In the genomic region with DNA sequence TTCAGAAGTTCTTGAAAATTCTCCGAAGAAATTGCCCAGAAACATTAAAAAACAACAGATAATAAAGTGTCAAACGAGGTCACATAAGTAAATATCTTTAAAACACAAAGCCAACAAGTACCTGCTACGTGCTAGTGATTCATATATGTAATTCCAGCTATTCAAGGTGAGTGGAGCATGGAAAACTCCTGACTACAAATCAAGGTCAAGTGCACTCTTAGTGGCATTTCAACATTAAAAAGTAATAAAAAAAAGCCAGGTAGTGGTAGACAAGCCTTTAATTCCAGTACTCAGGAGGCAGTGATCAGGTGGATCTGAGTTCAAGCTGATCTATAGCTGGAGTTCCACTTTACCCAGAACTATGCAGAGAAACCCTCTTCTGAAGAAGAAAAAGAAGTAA, we compare ENCODE assay signal across 11 mouse cellular contexts. TPM values are rescaled to one million over a fixed set of nuclear protein-coding genes. Genes with fewer than 3 reads are reported as not detected.
DNase-seq lines count a peak whose midpoint lies in the region; ATAC-seq and TF ChIP-seq lines count a peak whose summit lies in the region.
"Had no signal": no experiment of that assay in that cellular context is flagged by ENCODE, and none has a peak within 500 bp of the region (broad histone marks: within the 10 kb centered on the region; RNA-seq: fewer than 3 reads in every experiment).

No protein-coding gene starts in this region.

- peaks cover 0 to 18% of the 10 kb centered on the region in 2 experiments; a peak in 3 of 4 replicates for H3K4me1 ChIP-seq in heart, embryonic 14.5 days (ENCODE audit: control insufficient read depth in 2 of 2, insufficient read depth in 2 of 2, low read length in 2 of 2)
- peaks cover 15% of the 10 kb centered on the region; the same call in 1 of the 2 replicates for H3K4me1 ChIP-seq in lung, postnatal 0 days (ENCODE audit: insufficient read depth, low read depth, low read length)
- peaks cover 10% of the 10 kb centered on the region; the same call in 1 of the 2 replicates for H3K4me1 ChIP-seq in limb, embryonic 15.5 days
- peaks cover 3% of the 10 kb centered on the region; the same call in 1 of the 2 replicates for H3K4me1 ChIP-seq in stomach, embryonic 15.5 days

- H3K27ac ChIP-seq in heart, embryonic 14.5 days (replicated peaks in 1 of 2; ENCODE audit: control insufficient read depth in 1 of 2, insufficient read depth in 1 of 2, low read depth in 2 of 2, low read length in 2 of 2), result no peak overlapping the region
- H3K27ac ChIP-seq in lung, postnatal 0 days (ENCODE audit: low read length), result peak overlapping the region; percentile 96
- no peak overlapping the region for H3K27ac ChIP-seq in limb, embryonic 15.5 days
- no peak overlapping the region for H3K27ac ChIP-seq in stomach, embryonic 15.5 days

- no peaks in the 10 kb centered on the region for H3K9me3 ChIP-seq in heart, embryonic 14.5 days (ENCODE audit: control insufficient read depth, low read length)
- no peaks in the 10 kb centered on the region for H3K9me3 ChIP-seq in lung, postnatal 0 days (ENCODE audit: low read length)
- H3K9me3 ChIP-seq in limb, embryonic 15.5 days, result no peaks in the 10 kb centered on the region
- no peaks in the 10 kb centered on the region for H3K9me3 ChIP-seq in stomach, embryonic 15.5 days

- 0 out of 2 replicates have a peak overlapping the region, but pooled peaks have one; percentile 95 for H3K9ac ChIP-seq in heart, embryonic 14.5 days (ENCODE audit: low read length)
- no peak overlapping the region for H3K9ac ChIP-seq in lung, postnatal 0 days (replicated peaks; ENCODE audit: low read depth)
- H3K9ac ChIP-seq in limb, embryonic 15.5 days, result no peak overlapping the region
- H3K9ac ChIP-seq in stomach, embryonic 15.5 days, result no peak overlapping the region

- 67% methylated on average over 3 of the region's 3 CpGs for WGBS in heart, embryonic 14.5 days
- 54% methylated on average over 3 of the region's 3 CpGs for WGBS in lung, postnatal 0 days
- WGBS in limb, embryonic 15.5 days, result 76% methylated on average over 3 of the region's 3 CpGs
- 71% methylated on average over 3 of the region's 3 CpGs for WGBS in stomach, embryonic 15.5 days

- DNase-seq in heart, postnatal 4 days, result no peak
- peak; percentile 74 for DNase-seq in lung, postnatal 0 days (ENCODE audit: low spot score)
- no peak for DNase-seq in lung, postnatal 4 days
- no peak for DNase-seq in embryo, embryonic 9.5 days (ENCODE audit: extremely low spot score)
- no peak for DNase-seq in urinary bladder, postnatal 4 days (ENCODE audit: low spot score in 2 of 2)
- DNase-seq: cerebellum, adult 9-11 months; kidney, postnatal 14 days; right cerebral cortex, postnatal 14 days had no signal

- TF ChIP-seq CTCF in lung, postnatal 0 days (IDR thresholded peaks at IDR 0.05), result no peak

- H3K27me3 ChIP-seq in heart, embryonic 14.5 days (ENCODE audit: control insufficient read depth, insufficient read depth, low read length), result no peaks in the 10 kb centered on the region
- no peaks in the 10 kb centered on the region for H3K27me3 ChIP-seq in lung, postnatal 0 days (replicated peaks; ENCODE audit: insufficient read depth, low read length)
- no peaks in the 10 kb centered on the region for H3K27me3 ChIP-seq in limb, embryonic 15.5 days
- no peaks in the 10 kb centered on the region for H3K27me3 ChIP-seq in stomach, embryonic 15.5 days (replicated peaks)

- no peak overlapping the region for H3K4me3 ChIP-seq in heart, embryonic 14.5 days (ENCODE audit: control insufficient read depth in 1 of 2, insufficient read depth in 1 of 2, low read depth in 1 of 2, low read length in 2 of 2)
- peak overlapping the region; percentile 70; the same call in 1 of the 2 replicates for H3K4me3 ChIP-seq in lung, postnatal 0 days (ENCODE audit: low read depth, low read length)
- 0 out of 2 replicates have a peak overlapping the region, but pooled peaks have one; percentile 74 for H3K4me3 ChIP-seq in limb, embryonic 15.5 days
- no peak overlapping the region for H3K4me3 ChIP-seq in stomach, embryonic 15.5 days (replicated peaks)

- ATAC-seq in heart, embryonic 14.5 days (ENCODE audit: insufficient number of reproducible peaks, insufficient read depth, low FRiP score, low read depth), result no peak
- ATAC-seq in lung, postnatal 0 days, result no peak
- no peak for ATAC-seq in limb, embryonic 15.5 days (ENCODE audit: insufficient number of reproducible peaks, low FRiP score, low TSS enrichment, low read depth)
- ATAC-seq in stomach, embryonic 15.5 days (ENCODE audit: insufficient read depth, low FRiP score, low read depth), result no peak

- no peaks in the 10 kb centered on the region for H3K36me3 ChIP-seq in heart, embryonic 14.5 days (ENCODE audit: control insufficient read depth, insufficient read depth, low read length)
- H3K36me3 ChIP-seq in lung, postnatal 0 days (ENCODE audit: insufficient read depth, low read length), result no peaks in the 10 kb centered on the region
- H3K36me3 ChIP-seq in limb, embryonic 15.5 days, result no peaks in the 10 kb centered on the region
- no peaks in the 10 kb centered on the region for H3K36me3 ChIP-seq in stomach, embryonic 15.5 days

- peak overlapping the region; percentile 91 for H3K4me2 ChIP-seq in heart, embryonic 14.5 days (ENCODE audit: low read length)
- peak overlapping the region; percentile 79 for H3K4me2 ChIP-seq in lung, postnatal 0 days (replicated peaks; ENCODE audit: low read depth, low read length)
- peak overlapping the region; percentile 56 for H3K4me2 ChIP-seq in limb, embryonic 15.5 days
- peak overlapping the region; percentile 58; the same call in 1 of the 2 replicates for H3K4me2 ChIP-seq in stomach, embryonic 15.5 days

- TF ChIP-seq EP300 in lung, postnatal 0 days (IDR thresholded peaks at IDR 0.05), result peak; percentile 75

RNA-seq across cellular contexts. Expression of gene Ngly1, which starts 0.9 kb away (rescaled TPM):
- 26.6 and 27.0 TPM in 2 replicates for polyA plus RNA-seq in heart, embryonic 14.5 days (2014; fragmentation: Nextera tagmentation; extraction: Ambion mirVana)
- 10 to 100 TPM; 28.2 to 29.8 TPM for total RNA-seq in heart, postnatal 4 days (2021)
- polyA plus RNA-seq in lung, postnatal 0 days (2015; fragmentation: Nextera tagmentation; extraction: Ambion mirVana), result 39.0 and 45.3 TPM in 2 replicates
- 44.3 and 45.3 TPM in 2 replicates for polyA plus RNA-seq in limb, embryonic 15.5 days (2015; fragmentation: Nextera tagmentation; extraction: Ambion mirVana)
- polyA plus RNA-seq in stomach, embryonic 15.5 days (2015; fragmentation: Nextera tagmentation; extraction: Ambion mirVana), result 38.7 and 40.4 TPM in 2 replicates

RNA-seq across cellular contexts. Expression of gene Oxsm, which starts 1.5 kb away (rescaled TPM):
- polyA plus RNA-seq in heart, embryonic 14.5 days (2014; fragmentation: Nextera tagmentation; extraction: Ambion mirVana), result 2.3 TPM in 2 replicates
- 10 to 100 TPM; 13.7 to 14.7 TPM for total RNA-seq in heart, postnatal 4 days (2021)
- polyA plus RNA-seq in lung, postnatal 0 days (2015; fragmentation: Nextera tagmentation; extraction: Ambion mirVana), result 1.7 and 2.8 TPM in 2 replicates
- polyA plus RNA-seq in limb, embryonic 15.5 days (2015; fragmentation: Nextera tagmentation; extraction: Ambion mirVana), result 1.1 and 2.3 TPM in 2 replicates
- 2.4 and 3.0 TPM in 2 replicates for polyA plus RNA-seq in stomach, embryonic 15.5 days (2015; fragmentation: Nextera tagmentation; extraction: Ambion mirVana)

Comparison
In these comparisons a context has a peak if more than half of its experiments do, and no peak if none do; other contexts are left out.
1. H3K4me3 ChIP-seq: peak in lung, postnatal 0 days (single experiment) and limb, embryonic 15.5 days (single experiment); none in heart, embryonic 14.5 days (0 of 2) and stomach, embryonic 15.5 days (single experiment).
2. Peak in every context shown above with its lines, with median percentiles within 50 percentile points of each other: H3K4me2 ChIP-seq.